Mouse (Mus musculus): ENCODE data around the gene Selenov. TPM values are rescaled to one million over a fixed set of nuclear protein-coding genes. Genes with fewer than 3 reads are reported as not detected.
"Not testable (repeated sequence)": the region's sequence is repeated elsewhere in the genome, so short reads cannot be mapped to it uniquely, and the experiment has no call there.

Gene Selenov
- total RNA-seq, 2 experiments from 2014 or later, result not detected

DNA sequence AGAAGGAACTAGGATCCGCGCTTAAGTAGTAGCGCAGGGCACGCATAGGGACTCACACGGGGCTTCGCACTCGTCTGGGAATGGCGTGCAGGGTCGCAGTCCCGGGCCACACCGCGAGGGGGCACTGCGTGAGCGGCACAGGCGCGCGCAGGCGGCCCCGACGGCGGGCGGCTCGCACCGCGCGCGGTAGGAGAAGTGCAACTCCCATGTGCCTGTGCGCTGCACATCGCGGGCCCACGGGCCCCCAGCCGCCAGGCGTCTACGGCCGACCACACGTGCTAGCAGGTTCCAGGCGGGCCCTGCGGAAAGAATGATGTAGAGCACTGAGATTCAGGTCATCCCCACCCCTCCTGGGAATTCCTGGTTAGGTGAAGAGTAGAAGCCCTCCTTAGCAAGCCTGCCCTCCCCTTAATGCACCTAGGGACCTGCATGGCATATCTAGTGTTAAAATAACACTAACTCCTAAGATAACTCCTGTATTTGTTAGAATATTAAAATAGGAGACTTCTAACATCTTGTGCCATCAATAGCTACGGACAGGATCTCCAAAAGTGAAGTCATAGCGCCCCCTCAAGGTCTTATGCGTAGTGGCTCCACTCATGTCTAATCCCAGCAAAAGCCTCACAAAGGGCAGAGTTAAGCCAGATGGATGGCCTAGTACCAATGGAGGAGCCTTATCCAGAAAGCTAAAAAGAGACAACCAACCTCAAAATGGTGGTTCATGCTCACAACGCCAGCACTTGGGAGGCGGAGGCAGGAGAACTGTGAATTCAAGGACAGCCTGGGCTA, 8.0 kb upstream of the Selenov start:
- no peak for ATAC-seq (replicated peaks; ENCODE audit: low FRiP score, poor library complexity, severe bottlenecking)

DNA sequence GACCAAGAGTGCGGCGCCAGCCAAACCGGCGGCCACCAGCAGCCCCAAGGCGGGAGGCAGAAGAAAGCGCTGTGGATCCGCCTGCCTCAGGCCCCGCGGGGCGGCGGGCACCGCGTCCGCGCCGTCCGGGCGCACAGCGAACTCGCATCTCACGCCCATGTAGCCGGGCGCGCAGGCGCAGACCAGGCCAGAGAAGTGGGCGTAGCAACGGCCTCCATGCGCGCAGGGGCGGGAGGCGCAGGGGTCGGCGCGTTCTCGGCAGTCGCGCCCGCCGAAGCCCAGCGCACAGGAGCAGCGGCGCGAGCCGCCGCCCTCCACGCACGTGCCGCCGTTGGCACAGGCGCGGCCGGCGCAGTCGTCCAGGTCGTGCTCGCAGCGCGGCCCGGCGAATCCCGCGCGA, 3.5 kb upstream of the Selenov start:
- no peak for ATAC-seq (replicated peaks; ENCODE audit: low FRiP score, poor library complexity, severe bottlenecking)

- no peak for ATAC-seq (replicated peaks; ENCODE audit: low FRiP score, poor library complexity, severe bottlenecking)
These were observed 821 bp downstream of the Selenov start for GRCm38 (mm10) chr7:28290165-28290564.

- no peak for ATAC-seq (replicated peaks; ENCODE audit: low FRiP score, poor library complexity, severe bottlenecking)
These were observed 10.4 kb downstream of the Selenov start for GRCm38 (mm10) chr7:28280630-28281029.

DNA sequence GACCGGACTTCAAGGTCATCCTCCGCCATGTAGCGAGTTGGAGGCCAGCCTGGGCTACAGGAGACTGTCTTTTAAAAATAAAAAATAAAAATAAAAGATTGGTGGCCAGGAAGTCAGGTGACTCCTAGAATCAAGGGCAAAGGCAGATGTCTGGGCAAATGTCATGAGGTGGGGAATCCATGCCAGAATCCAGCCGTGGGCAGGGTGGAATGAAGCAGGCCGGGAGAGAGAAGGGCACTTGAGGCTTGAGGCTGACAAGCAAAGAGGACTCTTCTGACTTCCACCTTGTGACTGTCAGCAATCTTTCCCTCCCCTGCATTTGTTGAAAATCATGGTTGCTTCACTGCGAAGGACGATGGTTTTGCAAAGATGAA, 12.7 kb downstream of the Selenov start:
- no peak for ATAC-seq (replicated peaks; ENCODE audit: low FRiP score, poor library complexity, severe bottlenecking)

DNA sequence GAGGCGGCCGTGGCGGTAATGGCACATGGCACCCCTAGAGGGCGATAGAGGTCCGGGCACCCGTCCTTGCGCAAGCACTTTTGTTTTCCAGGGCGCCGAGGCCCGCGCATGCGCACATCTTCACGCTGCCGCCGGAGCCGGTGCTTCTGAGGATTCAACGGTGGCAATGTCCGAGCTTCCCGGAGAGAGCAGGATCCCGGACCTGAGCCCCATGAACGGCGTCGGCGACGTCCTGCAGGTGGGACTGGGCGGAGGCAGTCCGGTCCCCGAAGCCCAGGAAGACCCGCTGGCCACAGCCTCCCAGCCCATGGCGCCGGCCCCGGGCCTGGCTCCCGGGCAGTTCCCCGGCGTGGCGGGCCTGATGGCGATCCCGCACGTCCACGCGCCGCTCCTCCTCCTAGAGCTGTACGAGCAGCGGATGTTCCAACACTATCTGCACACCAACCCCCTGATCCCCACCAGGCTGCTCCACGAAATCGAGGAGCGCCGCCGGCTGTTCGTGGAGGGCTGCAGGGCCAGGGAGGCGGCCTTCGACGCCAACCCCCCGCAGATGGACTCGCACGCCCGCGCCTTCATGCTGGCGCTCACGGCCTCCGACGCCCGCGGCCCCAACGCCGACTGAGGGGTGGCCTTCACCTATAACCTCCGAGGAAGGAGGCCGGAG, 13.2 kb downstream of the Selenov start, which contains the start of gene Eid2b:
TSS of gene Eid2b (plus strand) at position 125 of the 664 bp plus-strand sequence.
- ATAC-seq (replicated peaks; ENCODE audit: low FRiP score, poor library complexity, severe bottlenecking), result peak; percentile 94

GRCm38 (mm10) chr7:28277237-28277614, 13.8 kb downstream of the Selenov start:
- no peak for ATAC-seq (replicated peaks; ENCODE audit: low FRiP score, poor library complexity, severe bottlenecking)

- no peak for ATAC-seq (replicated peaks; ENCODE audit: low FRiP score, poor library complexity, severe bottlenecking)
These were observed 19.2 kb downstream of the Selenov start for GRCm38 (mm10) chr7:28271761-28272160.

- ATAC-seq (replicated peaks; ENCODE audit: low FRiP score, poor library complexity, severe bottlenecking), result no peak
These were observed 21.6 kb downstream of the Selenov start for GRCm38 (mm10) chr7:28269355-28269754.

DNA sequence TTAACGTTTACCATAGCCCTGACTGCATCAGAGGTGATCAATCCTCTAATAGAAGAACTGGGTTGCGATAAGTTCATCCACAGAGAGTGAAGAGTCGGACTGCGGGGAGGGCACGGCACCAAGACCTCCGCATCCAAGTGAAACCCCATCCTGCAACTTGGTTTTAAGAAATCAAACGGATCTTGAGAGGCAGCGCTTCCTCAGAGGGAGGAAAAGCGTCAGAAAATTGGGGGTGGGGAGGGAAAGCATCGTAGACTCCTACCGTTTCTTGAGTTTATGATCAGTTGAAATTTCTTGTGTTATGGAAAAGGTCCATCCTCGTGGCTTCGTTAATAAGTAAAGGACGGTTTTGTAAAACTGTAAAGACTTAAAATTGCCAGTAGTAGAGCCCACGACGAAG, 22.4 kb downstream of the Selenov start:
- no peak for ATAC-seq (replicated peaks; ENCODE audit: low FRiP score, poor library complexity, severe bottlenecking)

GRCm38 (mm10) chr7:28268042-28268531, 22.9 kb downstream of the Selenov start:
- ATAC-seq (replicated peaks; ENCODE audit: low FRiP score, poor library complexity, severe bottlenecking), result no peak

GRCm38 (mm10) chr7:28267129-28268041, 23.6 kb downstream of the Selenov start, which contains the start of gene Eid2:
Gene Eid2, plus strand, starts transcription at chr7:28267881.
- ATAC-seq (replicated peaks; ENCODE audit: low FRiP score, poor library complexity, severe bottlenecking), result no peak

GRCm38 (mm10) chr7:28265391-28265790, 25.6 kb downstream of the Selenov start:
- no peak for ATAC-seq (replicated peaks; ENCODE audit: low FRiP score, poor library complexity, severe bottlenecking)

DNA sequence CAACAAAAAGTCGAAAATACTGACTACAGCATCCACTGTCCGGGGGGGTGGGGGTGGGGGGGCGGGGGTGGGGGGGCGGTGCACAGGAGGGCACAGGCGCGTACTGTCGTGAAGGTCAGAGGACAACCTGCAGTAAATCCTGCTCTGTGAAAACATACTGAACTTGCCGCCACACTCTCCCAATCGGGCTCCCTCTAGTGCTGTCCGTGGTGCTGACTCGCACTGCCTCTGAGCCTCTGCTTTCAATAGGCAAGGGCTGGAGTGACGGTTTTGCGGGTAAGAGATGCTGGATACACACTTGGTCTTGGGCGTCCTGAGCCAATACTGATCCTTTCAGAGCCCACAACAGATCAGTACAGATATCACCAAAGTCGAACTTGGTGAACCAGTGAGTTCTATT, 27.2 kb downstream of the Selenov start:
- ATAC-seq (replicated peaks; ENCODE audit: low FRiP score, poor library complexity, severe bottlenecking), result no peak

DNA sequence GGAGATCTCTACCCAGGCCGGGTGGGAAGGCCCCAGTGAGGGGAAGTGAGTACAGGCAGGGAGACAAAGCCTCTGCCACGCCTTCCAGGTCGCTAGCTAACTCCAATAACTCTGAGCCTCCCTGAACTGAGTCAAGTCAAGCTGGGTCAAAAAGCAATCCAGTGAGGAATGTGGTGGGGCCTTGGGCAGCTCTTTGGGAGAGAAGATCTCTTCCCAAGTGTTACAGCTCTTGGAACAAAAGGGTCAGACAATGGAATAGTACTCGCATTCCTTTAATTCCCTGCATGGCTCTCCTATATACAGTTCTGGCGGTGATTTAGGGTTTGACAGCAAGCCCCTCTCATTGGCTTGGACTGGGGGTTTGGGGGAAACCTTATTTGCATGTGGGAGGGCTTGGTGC, 28.1 kb downstream of the Selenov start:
- no peak for ATAC-seq (replicated peaks; ENCODE audit: low FRiP score, poor library complexity, severe bottlenecking)

DNA sequence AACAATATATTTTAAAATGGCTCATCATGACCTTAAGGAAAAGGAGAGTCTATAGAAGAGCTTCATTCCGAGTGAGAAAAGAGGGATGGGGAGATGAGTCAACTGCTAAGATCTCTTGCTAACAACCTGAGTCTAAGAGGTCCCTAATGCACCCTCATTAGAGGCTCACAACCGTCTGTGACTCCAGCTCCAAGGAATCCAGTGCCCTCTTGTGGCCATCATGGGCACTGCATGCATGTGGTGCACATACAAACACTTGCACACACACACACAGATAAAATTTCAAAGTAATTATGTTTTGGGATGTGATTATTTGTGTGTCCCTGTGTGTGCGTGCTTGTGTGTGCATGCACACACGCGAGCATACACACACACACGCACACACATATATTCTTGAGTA, 35.5 kb downstream of the Selenov start:
- ATAC-seq (replicated peaks; ENCODE audit: low FRiP score, poor library complexity, severe bottlenecking), result no peak

GRCm38 (mm10) chr7:28254591-28254990, 36.4 kb downstream of the Selenov start:
- no peak for ATAC-seq (replicated peaks; ENCODE audit: low FRiP score, poor library complexity, severe bottlenecking)

- ATAC-seq (replicated peaks; ENCODE audit: low FRiP score, poor library complexity, severe bottlenecking), result no peak
These were observed 39.0 kb downstream of the Selenov start for GRCm38 (mm10) chr7:28251976-28252375.

DNA sequence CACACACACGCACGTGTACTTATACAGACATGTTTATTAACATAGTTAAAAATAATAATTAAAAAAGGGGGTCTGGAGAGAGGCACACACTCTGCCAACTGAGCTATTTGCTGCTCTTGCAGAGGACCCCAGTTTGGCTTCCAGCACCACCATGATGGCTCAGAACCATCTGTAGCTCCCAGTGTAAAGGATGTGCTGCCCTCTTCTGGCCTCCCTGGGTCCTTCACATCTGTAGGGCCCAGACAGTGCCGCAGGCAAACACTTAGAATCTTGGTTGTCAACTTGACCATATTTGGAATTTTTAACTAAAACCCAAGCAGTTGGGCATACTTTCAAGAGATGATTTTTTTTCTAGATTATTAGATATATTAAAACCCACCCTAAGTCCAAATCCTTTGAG, 42.0 kb downstream of the Selenov start:
- no peak for ATAC-seq (replicated peaks; ENCODE audit: low FRiP score, poor library complexity, severe bottlenecking)

DNA sequence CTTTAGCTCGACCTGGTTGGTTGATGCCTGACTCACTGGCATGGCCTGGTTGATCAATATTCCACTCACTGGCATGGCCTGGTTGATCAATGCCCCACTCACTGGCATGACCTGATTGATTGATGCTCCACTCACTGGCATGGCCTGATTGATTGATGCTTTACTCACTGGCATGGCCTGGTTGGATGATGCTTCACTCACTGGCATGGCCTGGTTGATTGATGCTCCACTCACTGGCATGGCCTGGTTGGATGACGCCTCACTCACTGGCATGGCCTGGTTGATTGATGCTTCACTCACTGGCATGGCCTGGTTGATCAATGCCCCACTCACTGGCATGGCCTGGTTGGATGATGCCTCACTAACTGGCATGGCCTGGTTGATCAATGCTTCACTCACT, 47.0 kb downstream of the Selenov start:
- ATAC-seq (replicated peaks; ENCODE audit: low FRiP score, poor library complexity, severe bottlenecking), result not testable (repeated sequence)
